28 mouse cellular contexts compared by ENCODE assay signal in genomic region chr7:94733433-94733832, GRCm38 (mm10).
DNase-seq lines count a peak whose midpoint lies in the region; ATAC-seq lines count a peak whose summit lies in the region.
"Had no signal": no experiment of that assay in that cellular context is flagged by ENCODE, and none has a peak within 500 bp of the region (broad histone marks: within the 10 kb centered on the region; RNA-seq: fewer than 3 reads in every experiment).

No protein-coding gene starts in this region.

- peak; percentile 50; the same call in 1 of the 2 replicates for ATAC-seq in forebrain, embryonic 16.5 days
- no peak for ATAC-seq in forebrain, embryonic 13.5 days
- ATAC-seq: CD4-positive, CD25-positive, alpha-beta regulatory T cell, adult 4 months; forebrain, embryonic 15.5 days; intestine, embryonic 16.5 days had no signal

- H3K4me3 ChIP-seq in forebrain, embryonic 16.5 days (replicated peaks; ENCODE audit: low read length) = no peak overlapping the region
- H3K4me3 ChIP-seq in forebrain, embryonic 13.5 days = no peak overlapping the region
- H3K4me3 ChIP-seq: embryonic facial prominence, embryonic 13.5 days; erythroblast, embryonic 14.5 days; forebrain, embryonic 15.5 days; limb, embryonic 13.5 days; lung, embryonic 15.5 days; neural tube, embryonic 15.5 days; stomach, embryonic 15.5 days had no signal

- no peaks in the 10 kb centered on the region for H3K36me3 ChIP-seq in forebrain, embryonic 16.5 days (ENCODE audit: control insufficient read depth, insufficient read depth)
- no peaks in the 10 kb centered on the region for H3K36me3 ChIP-seq in forebrain, embryonic 13.5 days (ENCODE audit: poor library complexity, severe bottlenecking)
- H3K36me3 ChIP-seq: embryonic facial prominence, embryonic 13.5 days; forebrain, embryonic 15.5 days; limb, embryonic 13.5 days; lung, embryonic 15.5 days; neural tube, embryonic 15.5 days; stomach, embryonic 15.5 days had no signal

- H3K4me2 ChIP-seq in forebrain, embryonic 16.5 days (ENCODE audit: low read length) = no peak overlapping the region
- H3K4me2 ChIP-seq in forebrain, embryonic 13.5 days = no peak overlapping the region
- H3K4me2 ChIP-seq: embryonic facial prominence, embryonic 13.5 days; forebrain, embryonic 15.5 days; limb, embryonic 13.5 days; liver, embryonic 11.5 days; lung, embryonic 15.5 days; midbrain, embryonic 11.5 days; neural tube, embryonic 15.5 days; stomach, embryonic 15.5 days had no signal

- WGBS in forebrain, embryonic 16.5 days = 46% methylated on average over 1 of the region's 1 CpGs
- WGBS in forebrain, embryonic 13.5 days = 81% methylated on average over 1 of the region's 1 CpGs

- no peak overlapping the region for H3K9ac ChIP-seq in forebrain, embryonic 16.5 days (replicated peaks; ENCODE audit: low read depth, low read length)
- no peak overlapping the region for H3K9ac ChIP-seq in forebrain, embryonic 13.5 days
- H3K9ac ChIP-seq: embryonic facial prominence, embryonic 13.5 days; forebrain, embryonic 15.5 days; limb, embryonic 13.5 days; lung, embryonic 15.5 days; neural tube, embryonic 15.5 days; stomach, embryonic 15.5 days had no signal

- H3K27me3 ChIP-seq in forebrain, embryonic 16.5 days (replicated peaks; ENCODE audit: control insufficient read depth, insufficient read depth, low read length) = no peaks in the 10 kb centered on the region
- no peaks in the 10 kb centered on the region for H3K27me3 ChIP-seq in forebrain, embryonic 13.5 days
- H3K27me3 ChIP-seq: embryonic facial prominence, embryonic 13.5 days; forebrain, embryonic 15.5 days; limb, embryonic 13.5 days; lung, embryonic 15.5 days; neural tube, embryonic 15.5 days; stomach, embryonic 15.5 days had no signal

- DNase-seq in layer of hippocampus, postnatal 14 days (ENCODE audit: low spot score in 2 of 2) = peak; percentile 2 to 24
- no peak for DNase-seq in layer of hippocampus, adult 8-10 months (ENCODE audit: low spot score in 2 of 2)
- peak; percentile 16 for DNase-seq in brain, adult 2 months (ENCODE audit: low read depth, low spot score)
- DNase-seq in naive thymus-derived CD4-positive, alpha-beta T cell, adult 2 months (ENCODE audit: low read depth) = peak; percentile 0
- no peak for DNase-seq in right cerebral cortex, postnatal 36 days (ENCODE audit: low spot score in 2 of 2)
- DNase-seq: adrenal gland, postnatal 25 days; cerebellum, adult 8-10 months; heart, postnatal 14 days; kidney, adult 8-10 months; kidney, postnatal 4 days; layer of hippocampus, postnatal 36 days; retina, postnatal 1 day; right cerebral cortex, postnatal 14 days; thymus, postnatal 14 days had no signal

- no peaks in the 10 kb centered on the region for H3K9me3 ChIP-seq in forebrain, embryonic 16.5 days (ENCODE audit: control insufficient read depth, low read length)
- H3K9me3 ChIP-seq in forebrain, embryonic 13.5 days (replicated peaks) = no peaks in the 10 kb centered on the region
- H3K9me3 ChIP-seq: embryonic facial prominence, embryonic 13.5 days; forebrain, embryonic 15.5 days; limb, embryonic 13.5 days; lung, embryonic 15.5 days; neural tube, embryonic 15.5 days; stomach, embryonic 15.5 days had no signal

- H3K27ac ChIP-seq in forebrain, embryonic 16.5 days (ENCODE audit: low read length) = no peak overlapping the region
- H3K27ac ChIP-seq in forebrain, embryonic 13.5 days = no peak overlapping the region
- H3K27ac ChIP-seq: embryonic facial prominence, embryonic 13.5 days; forebrain, embryonic 15.5 days; kidney, postnatal 0 days; limb, embryonic 13.5 days; lung, embryonic 15.5 days; neural tube, embryonic 15.5 days; stomach, embryonic 15.5 days had no signal

- H3K4me1 ChIP-seq in forebrain, embryonic 16.5 days (replicated peaks; ENCODE audit: control insufficient read depth, insufficient read depth, low read length) = no peaks in the 10 kb centered on the region
- H3K4me1 ChIP-seq in forebrain, embryonic 13.5 days = no peaks in the 10 kb centered on the region
- H3K4me1 ChIP-seq: embryonic facial prominence, embryonic 13.5 days; forebrain, embryonic 15.5 days; limb, embryonic 13.5 days; lung, embryonic 15.5 days; neural tube, embryonic 15.5 days; stomach, embryonic 15.5 days had no signal

Comparison
In these comparisons a context has a peak if more than half of its experiments do, and no peak if none do; other contexts are left out.
1. DNase-seq: peak in layer of hippocampus, postnatal 14 days (2 of 2), brain, adult 2 months (single experiment) and naive thymus-derived CD4-positive, alpha-beta T cell, adult 2 months (single experiment); none in layer of hippocampus, adult 8-10 months (0 of 2) and right cerebral cortex, postnatal 36 days (0 of 2).